Mouse (Mus musculus): Measurements from ENCODE around the gene Pak6. TPM values are rescaled to one million over a fixed set of nuclear protein-coding genes. Genes with fewer than 3 reads are reported as not detected.

Gene Pak6
- total RNA-seq, 2 experiments from 2014 or later, result 92.1 to 103 TPM

DNA sequence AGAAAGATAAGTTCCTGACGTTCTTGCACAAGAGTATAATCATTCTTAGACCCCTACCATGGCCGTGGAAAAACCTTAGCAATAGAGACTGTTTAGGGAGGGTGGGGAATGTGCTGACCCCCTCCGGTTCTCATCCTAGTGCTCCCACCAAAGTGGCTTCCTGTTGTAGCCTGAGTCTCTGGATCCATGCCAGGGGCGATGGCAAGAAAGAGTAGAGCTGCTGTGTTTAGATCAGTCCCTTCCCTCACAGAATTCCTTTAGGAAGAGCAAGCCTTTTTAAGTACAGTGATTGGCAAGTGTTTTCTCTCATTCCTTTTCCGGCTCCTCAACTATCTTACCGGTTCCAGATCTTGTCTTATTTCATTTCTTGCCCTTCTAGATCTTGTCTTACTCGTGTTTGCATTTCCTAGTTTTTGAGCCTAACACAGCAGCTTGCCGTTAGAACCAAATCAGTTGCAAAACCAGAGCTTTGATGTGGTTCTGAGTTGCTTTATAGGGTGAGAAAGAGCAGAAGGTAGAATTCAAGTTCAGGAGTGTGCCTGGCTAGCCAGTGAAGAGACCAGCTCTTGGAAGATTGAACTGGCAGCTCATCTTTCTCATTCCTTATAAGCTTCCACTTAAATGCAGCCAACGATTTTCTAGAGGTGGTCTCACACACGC is 84.3 kb downstream of the Pak6 start:
- no peak for DNase-seq (ENCODE audit: low spot score in 2 of 2)
- intact Hi-C loops (cut with DNase I), result loop anchor here (2.0 to 5.0 kb wide), 3 partner anchors 13 to 45 kb away; partner anchors contain the start of genes Ankrd63 and Disp2

Other genes starting within 250 kb of the Pak6 start
- 100 to 1,000 TPM; 153 to 154 TPM for gene Srp14, start 183.6 kb upstream of the Pak6 start, total RNA-seq (2021)
- gene Bmf, start 113.6 kb upstream of the Pak6 start, total RNA-seq (2021), result 1 to 10 TPM; 2.3 to 4.1 TPM
- gene Bub1b, start 65.1 kb upstream of the Pak6 start, total RNA-seq (2021), result 1 to 10 TPM; 1.1 to 1.2 TPM
- gene Ankrd63, start 40.7 kb downstream of the Pak6 start, total RNA-seq (2021), result 10 to 100 TPM; 22.4 to 34.4 TPM
- 1 to 10 TPM; 2.1 to 2.6 TPM for gene Plcb2, start 65.1 kb downstream of the Pak6 start, total RNA-seq (2021)
- gene Inafm2, start 82.5 kb downstream of the Pak6 start, total RNA-seq (2021), result 10 to 100 TPM; 38.3 to 39.7 TPM
- 1 to 10 TPM; 3.7 to 3.8 TPM for gene Ccdc9b, start 99.4 kb downstream of the Pak6 start, total RNA-seq (2021)
- not detected for gene Phgr1, start 109.5 kb downstream of the Pak6 start, total RNA-seq (2021)
- 100 to 1,000 TPM; 186 to 188 TPM for gene Disp2, start 116.4 kb downstream of the Pak6 start, total RNA-seq (2021)
- gene Knstrn, start 150.7 kb downstream of the Pak6 start, total RNA-seq (2021), result 1 to 10 TPM in 1 of 2 experiments, under 1 TPM in 1; 0.94 to 2.2 TPM
- gene Ivd, start 198.7 kb downstream of the Pak6 start, total RNA-seq (2021), result 10 to 100 TPM; 57.3 to 70.7 TPM
- 10 to 100 TPM; 38.8 to 41.9 TPM for gene Bahd1, start 237.1 kb downstream of the Pak6 start, total RNA-seq (2021)